Mouse (Mus musculus): Measurements from ENCODE around the gene Trim9. TPM values are rescaled to one million over a fixed set of nuclear protein-coding genes. Genes with fewer than 3 reads are reported as not detected.
A peak's percentile ranks its signal among the peaks of the same experiment; 100 is the strongest.

The Trim9 gene
- polyA plus RNA-seq, 1 experiment from 2014 or later = 0.59 TPM

DNA sequence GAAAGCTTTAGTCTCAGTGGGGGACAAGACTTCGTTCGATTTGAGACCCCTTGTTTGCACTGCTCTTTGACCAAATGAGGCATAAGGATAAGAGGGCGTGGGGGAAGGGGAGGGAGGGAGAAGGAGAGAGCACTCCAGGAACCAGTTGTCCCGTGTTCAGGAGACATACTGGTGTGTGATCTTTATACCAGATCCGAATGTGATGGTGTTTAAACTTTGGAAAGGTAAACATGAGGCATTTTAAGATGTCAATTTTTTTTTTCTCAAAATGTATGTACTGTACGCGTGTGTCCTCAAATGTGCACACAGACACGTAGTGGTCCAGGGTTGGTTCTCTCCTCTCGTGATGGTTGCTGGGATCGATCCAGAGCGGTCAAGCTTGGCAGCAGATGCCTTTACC lies 119.3 kb downstream of the Trim9 start:
- WGBS = 57% methylated on average over 11 of the region's 11 CpGs
- Histone ChIP-seq H3K9me3 (ENCODE audit: low read depth, low read length) (no peaks in the 10 kb centered on the region), H3K27me3 (ENCODE audit: insufficient read depth, low read length) (no peaks in the 10 kb centered on the region), H3K4me1 (ENCODE audit: insufficient read depth) (peaks cover 4% of the 10 kb centered on the region; the same call in 1 of the 2 replicates), H3K36me3 (ENCODE audit: insufficient read depth) (no peaks in the 10 kb centered on the region), H3K4me3 (ENCODE audit: low read depth, low read length) (peak overlapping the region; percentile 54), H3K4me2 (peak overlapping the region; percentile 92), H3K9ac (peak overlapping the region; percentile 60), H3K27ac (ENCODE audit: low read depth) (peak overlapping the region; percentile 75)
- ATAC-seq (ENCODE audit: insufficient read depth) (no peak), DNase-seq (no peak)
- no peak for TF ChIP-seq CTCF (IDR thresholded peaks at IDR 0.05; ENCODE audit: low read depth)

DNA sequence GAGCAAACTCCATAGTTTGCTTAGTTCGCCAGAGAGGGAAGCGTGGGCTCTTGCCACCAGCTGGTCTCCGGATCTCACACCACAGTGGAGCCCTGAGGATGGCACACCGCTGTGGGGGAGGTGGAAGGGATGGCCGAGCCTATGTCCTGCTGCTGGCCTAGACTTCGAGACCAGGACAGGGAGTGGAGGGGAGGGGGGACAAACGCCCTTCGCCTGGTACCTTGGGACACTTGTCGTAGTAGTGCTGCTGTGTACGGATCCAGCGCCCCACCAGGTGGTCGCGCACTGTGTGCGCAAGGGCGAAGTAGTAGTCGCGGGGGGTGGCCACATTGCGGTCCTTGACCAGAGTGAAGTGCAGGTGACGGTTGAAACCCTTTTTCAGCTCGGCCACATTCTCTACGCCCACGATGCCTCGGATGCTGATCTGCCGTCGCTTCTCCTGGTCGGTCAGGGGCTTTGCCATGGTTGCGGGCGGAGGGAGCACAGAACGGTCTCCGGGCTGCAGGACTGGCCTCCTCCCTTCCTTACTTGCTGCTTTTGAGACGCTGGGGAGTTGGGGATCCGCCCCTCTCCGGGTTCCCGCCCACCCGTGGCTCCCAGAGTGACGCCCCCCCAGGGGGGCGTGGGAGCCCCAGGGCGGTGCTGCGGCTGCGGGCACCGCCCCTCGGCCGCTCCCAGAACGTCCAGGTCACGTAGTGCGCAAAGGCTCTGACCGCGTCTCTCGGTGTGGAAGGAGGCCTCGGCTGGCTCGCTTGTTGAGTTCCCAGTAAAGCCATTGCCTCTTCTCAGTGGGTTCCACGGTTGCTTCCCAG lies 120.1 kb downstream of the Trim9 start:
- H3K9ac ChIP-seq = peak overlapping the region; percentile 60
- H3K4me2 ChIP-seq = peak overlapping the region; percentile 92
- H3K4me3 ChIP-seq (ENCODE audit: low read depth, low read length) = peak overlapping the region; percentile 54
- peak; percentile 43; the same call in 1 of the 2 replicates for TF ChIP-seq CTCF (IDR thresholded peaks at IDR 0.05; ENCODE audit: low read depth)
- H3K9me3 ChIP-seq (ENCODE audit: low read depth, low read length) = no peaks in the 10 kb centered on the region
- WGBS = under 1% methylated on average over 51 of the region's 52 CpGs
- DNase-seq (peak; percentile 96), ATAC-seq (ENCODE audit: insufficient read depth) (peak; percentile 95)
- no peaks in the 10 kb centered on the region for H3K36me3 ChIP-seq (ENCODE audit: insufficient read depth)
- H3K27ac ChIP-seq (ENCODE audit: low read depth) = peak overlapping the region; percentile 75
- H3K27me3 ChIP-seq (ENCODE audit: insufficient read depth, low read length) = no peaks in the 10 kb centered on the region
- H3K4me1 ChIP-seq (ENCODE audit: insufficient read depth) = peaks cover 4% of the 10 kb centered on the region; the same call in 1 of the 2 replicates

DNA sequence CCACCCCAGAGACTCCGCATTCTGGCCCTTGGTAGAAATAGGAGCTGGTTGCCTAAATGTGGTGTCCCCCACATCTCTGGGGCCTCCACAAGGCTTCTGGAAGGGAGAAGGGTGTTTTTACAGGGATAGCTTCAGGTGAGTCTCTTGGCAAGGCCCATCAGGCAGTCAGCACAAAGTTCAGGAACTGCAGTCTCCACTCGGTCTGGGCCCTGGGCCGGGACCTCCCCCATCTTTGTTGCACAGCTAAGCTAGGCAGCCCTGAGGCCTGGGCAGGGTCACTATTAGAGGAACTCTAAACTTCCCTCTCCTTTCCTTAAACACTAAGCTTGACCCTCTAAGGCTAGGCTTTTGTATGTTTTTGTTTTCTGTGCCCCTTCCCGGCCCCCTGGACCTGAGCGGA lies 120.8 kb downstream of the Trim9 start:
- no peak for DNase-seq
- Histone ChIP-seq H3K9ac (peak overlapping the region; percentile 60), H3K27ac (ENCODE audit: low read depth) (peak overlapping the region; percentile 75; the same call in 1 of the 2 replicates)

DNA sequence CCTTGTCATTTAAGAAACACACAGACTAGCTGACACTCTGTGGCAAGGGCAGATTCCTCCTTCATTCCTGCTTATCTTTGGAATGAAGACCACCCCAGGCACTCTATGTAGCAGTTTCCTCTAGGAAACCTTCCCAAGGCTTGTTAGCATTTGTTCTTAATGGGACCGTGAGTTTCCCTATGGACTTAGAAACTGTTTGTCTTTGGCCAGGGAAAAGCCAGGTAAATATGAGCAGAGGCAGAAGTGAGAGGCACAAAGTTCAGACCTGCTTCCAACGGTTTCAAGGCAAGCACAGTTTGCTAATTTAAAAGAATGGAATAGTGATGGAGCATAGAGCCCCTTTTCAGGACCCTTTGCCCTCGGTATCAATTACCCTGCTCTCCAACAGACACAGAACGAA lies 124.1 kb downstream of the Trim9 start:
- H3K4me2 ChIP-seq = no peak overlapping the region
- H3K4me3 ChIP-seq (ENCODE audit: low read depth, low read length) = no peak overlapping the region
- H3K9ac ChIP-seq = no peak overlapping the region
- no peak overlapping the region for H3K27ac ChIP-seq (ENCODE audit: low read depth)
- WGBS = 38% methylated on average over 4 of the region's 4 CpGs
- peaks cover 4% of the 10 kb centered on the region; the same call in 1 of the 2 replicates for H3K4me1 ChIP-seq (ENCODE audit: insufficient read depth)
- no peak for TF ChIP-seq CTCF (IDR thresholded peaks at IDR 0.05; ENCODE audit: low read depth)
- no peak for DNase-seq
- no peak for ATAC-seq (ENCODE audit: insufficient read depth)
- H3K36me3 ChIP-seq (ENCODE audit: insufficient read depth) = 0 out of 2 replicates have a peak, but pooled peaks cover 3% of the 10 kb centered on the region
- no peaks in the 10 kb centered on the region for H3K27me3 ChIP-seq (ENCODE audit: insufficient read depth, low read length)
- no peaks in the 10 kb centered on the region for H3K9me3 ChIP-seq (ENCODE audit: low read depth, low read length)

More for the DNA sequence above, 120.8 kb downstream of the Trim9 start:
- ATAC-seq (ENCODE audit: insufficient read depth) = peak; percentile 3; the same call in 1 of the 2 replicates
- Histone ChIP-seq H3K27me3 (ENCODE audit: insufficient read depth, low read length) (no peaks in the 10 kb centered on the region), H3K4me3 (ENCODE audit: low read depth, low read length) (peak overlapping the region; percentile 54), H3K4me2 (peak overlapping the region; percentile 92), H3K4me1 (ENCODE audit: insufficient read depth) (peaks cover 4% of the 10 kb centered on the region; the same call in 1 of the 2 replicates), H3K36me3 (ENCODE audit: insufficient read depth) (0 out of 2 replicates have a peak, but pooled peaks cover 2% of the 10 kb centered on the region), H3K9me3 (ENCODE audit: low read depth, low read length) (no peaks in the 10 kb centered on the region)
- WGBS = 22% methylated on average over 5 of the region's 5 CpGs
- TF ChIP-seq CTCF (IDR thresholded peaks at IDR 0.05; ENCODE audit: low read depth) = no peak

DNA sequence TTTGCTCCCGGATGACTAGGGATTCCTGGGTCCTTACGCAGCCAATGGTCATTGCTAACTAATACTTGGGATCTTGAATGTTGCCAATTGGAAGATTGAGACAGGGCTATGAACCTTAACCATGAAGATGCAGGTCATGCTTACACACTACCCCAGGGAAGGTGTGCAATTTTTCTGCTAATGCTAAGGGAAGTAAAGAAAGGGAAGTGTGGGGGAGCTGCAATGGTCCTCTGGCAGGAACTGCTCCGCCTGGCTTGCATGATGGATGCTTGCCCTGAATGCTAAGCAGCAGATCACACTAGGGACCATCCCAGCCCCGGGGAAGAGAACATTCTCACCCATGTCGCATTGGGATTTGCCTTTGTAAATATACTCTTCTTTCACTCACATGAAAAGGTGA lies 126.0 kb downstream of the Trim9 start:
- no peak for ATAC-seq (ENCODE audit: insufficient read depth)
- H3K4me2 ChIP-seq = no peak overlapping the region
- no peak overlapping the region for H3K27ac ChIP-seq (ENCODE audit: low read depth)
- H3K36me3 ChIP-seq (ENCODE audit: insufficient read depth) = peaks cover 6% of the 10 kb centered on the region; the same call in 1 of the 2 replicates
- TF ChIP-seq CTCF (IDR thresholded peaks at IDR 0.05; ENCODE audit: low read depth) = no peak
- H3K4me3 ChIP-seq (ENCODE audit: low read depth, low read length) = no peak overlapping the region
- no peak overlapping the region for H3K9ac ChIP-seq
- DNase-seq = no peak
- H3K27me3 ChIP-seq (ENCODE audit: insufficient read depth, low read length) = no peaks in the 10 kb centered on the region
- no peaks in the 10 kb centered on the region for H3K9me3 ChIP-seq (ENCODE audit: low read depth, low read length)
- H3K4me1 ChIP-seq (ENCODE audit: insufficient read depth) = 0 out of 2 replicates have a peak, but pooled peaks cover under 1% of the 10 kb centered on the region
- 68% methylated on average over 5 of the region's 5 CpGs for WGBS

DNA sequence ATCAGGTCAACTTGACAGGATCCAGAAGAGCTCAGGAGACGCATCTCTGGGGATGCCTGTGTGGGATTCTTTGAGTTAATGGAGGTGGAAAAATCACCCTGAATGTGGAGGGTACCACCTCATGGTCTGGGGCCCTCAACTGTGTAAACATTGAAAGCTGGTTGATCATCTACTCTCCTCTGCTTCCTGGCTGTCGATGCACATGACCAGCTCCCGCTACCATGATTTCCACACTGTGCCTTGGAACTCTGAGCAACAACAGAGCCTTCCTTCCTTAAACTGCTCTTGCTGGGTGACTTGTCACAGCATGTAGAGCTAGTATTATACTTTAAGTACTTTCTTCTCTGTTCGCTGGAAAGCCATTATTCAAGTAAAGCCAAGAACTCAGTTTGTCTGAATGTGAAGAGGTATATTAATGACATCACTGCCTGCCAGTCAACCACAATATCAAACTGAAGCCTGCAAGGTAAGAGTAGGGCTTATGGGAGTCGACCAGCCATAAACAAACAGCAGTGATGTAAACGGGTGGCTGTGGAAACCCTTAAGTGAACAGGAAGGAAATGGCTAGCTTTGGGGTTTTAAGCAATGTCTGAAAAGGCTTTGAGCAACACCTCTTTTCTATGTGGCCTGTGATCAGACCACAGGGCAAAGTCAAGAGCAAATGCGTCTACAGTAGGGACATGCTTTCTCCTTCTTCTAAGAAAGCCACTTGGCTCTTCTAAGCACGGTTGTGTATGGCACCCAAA lies 128.4 kb downstream of the Trim9 start:
- DNase-seq (no peak), ATAC-seq (ENCODE audit: insufficient read depth) (no peak)
- H3K27ac ChIP-seq (ENCODE audit: low read depth) = no peak overlapping the region
- 73% methylated on average over 8 of the region's 8 CpGs for WGBS
- TF ChIP-seq CTCF (IDR thresholded peaks at IDR 0.05; ENCODE audit: low read depth) = no peak
- H3K4me1 ChIP-seq (ENCODE audit: insufficient read depth) = no peaks in the 10 kb centered on the region
- H3K27me3 ChIP-seq (ENCODE audit: insufficient read depth, low read length) = no peaks in the 10 kb centered on the region
- H3K36me3 ChIP-seq (ENCODE audit: insufficient read depth) = peaks cover 6% of the 10 kb centered on the region; the same call in 1 of the 2 replicates
- H3K4me3 ChIP-seq (ENCODE audit: low read depth, low read length) = no peak overlapping the region
- no peaks in the 10 kb centered on the region for H3K9me3 ChIP-seq (ENCODE audit: low read depth, low read length)
- no peak overlapping the region for H3K4me2 ChIP-seq
- H3K9ac ChIP-seq = no peak overlapping the region
